Mouse (Mus musculus) monocyte, adult 5-6 weeks (primary cell): ENCODE data around the gene Mroh8. TPM values are rescaled to one million over a fixed set of nuclear protein-coding genes. Genes with fewer than 3 reads are reported as not detected.

ENCODE experiments used
- ATAC-seq: fragments of 153-309, 156-312 bp; replicated peaks from 2 replicates; pipeline ENCODE4 v1.8.0; 2017; ENCODE audit warnings: mild to moderate bottlenecking; ENCODE audit not compliant: low TSS enrichment, insufficient number of reproducible peaks, severe bottlenecking, poor library complexity, low FRiP score
- total RNA-seq: library from RNA; stranded (forward); fragments of 200-1000, 200-491, 200-594 nt; gene quantifications from 3 replicates; pipeline ENCODE4 v1.2.3, GENCODE M21; 2017

The Mroh8 gene
- not detected in 3 replicates for total RNA-seq

GRCm38 (mm10) chr2:157279416-157279800 is at the start of gene Mroh8:
Gene Mroh8, minus strand, starts transcription at chr2:157279549.
- ATAC-seq = no peak

GRCm38 (mm10) chr2:157328570-157328969 is 49.2 kb upstream of the Mroh8 start:
- ATAC-seq = no peak

GRCm38 (mm10) chr2:157328106-157328505 is 48.8 kb upstream of the Mroh8 start:
- ATAC-seq = no peak

GRCm38 (mm10) chr2:157325238-157325637 is 45.9 kb upstream of the Mroh8 start:
- no peak for ATAC-seq

GRCm38 (mm10) chr2:157322029-157322766 is 42.8 kb upstream of the Mroh8 start:
- ATAC-seq = no peak

GRCm38 (mm10) chr2:157320886-157321285 is 41.5 kb upstream of the Mroh8 start:
- ATAC-seq = no peak

- ATAC-seq = no peak
Measured at GRCm38 (mm10) chr2:157320135-157320534, 40.8 kb upstream of the Mroh8 start.

- no peak for ATAC-seq
Measured at GRCm38 (mm10) chr2:157317220-157317619, 37.9 kb upstream of the Mroh8 start.

GRCm38 (mm10) chr2:157316358-157316933 is 37.1 kb upstream of the Mroh8 start:
- no peak for ATAC-seq

GRCm38 (mm10) chr2:157315486-157315885 is 36.1 kb upstream of the Mroh8 start:
- ATAC-seq = no peak

- no peak for ATAC-seq
Measured at GRCm38 (mm10) chr2:157314310-157314709, 35.0 kb upstream of the Mroh8 start.

- no peak for ATAC-seq
Measured at GRCm38 (mm10) chr2:157313718-157314117, 34.4 kb upstream of the Mroh8 start.

- no peak for ATAC-seq
Measured at GRCm38 (mm10) chr2:157310963-157311637, 31.8 kb upstream of the Mroh8 start.

- ATAC-seq = no peak
Measured at GRCm38 (mm10) chr2:157309611-157310010, 30.3 kb upstream of the Mroh8 start.

- no peak for ATAC-seq
Measured at GRCm38 (mm10) chr2:157308273-157308917, 29.0 kb upstream of the Mroh8 start.

GRCm38 (mm10) chr2:157307715-157308265 is 28.4 kb upstream of the Mroh8 start:
- ATAC-seq = no peak

GRCm38 (mm10) chr2:157306091-157307032 is 27.0 kb upstream of the Mroh8 start:
- no peak for ATAC-seq

- no peak for ATAC-seq
Measured at GRCm38 (mm10) chr2:157303096-157303495, 23.7 kb upstream of the Mroh8 start.
